Comparison of ENCODE assay signal across 8 mouse cellular contexts in the genomic region with DNA sequence AAGGTAGTCTGAATTCAATTTTAAA. TPM values are rescaled to one million over a fixed set of nuclear protein-coding genes. Genes with fewer than 3 reads are reported as not detected.
DNase-seq lines count a peak whose midpoint lies in the region; ATAC-seq and TF ChIP-seq lines count a peak whose summit lies in the region.

A gene (plus strand): TSS at position 11 of the 25 bp plus-strand sequence.

- peak within 1 kb of the TSS; percentile 92 for H3K27ac ChIP-seq in kidney, postnatal 0 days
- peak within 1 kb of the TSS; percentile 40 for H3K27ac ChIP-seq in bone marrow, adult 2 months (ENCODE audit: control insufficient read depth, insufficient read depth, low read depth, low read length, poor library complexity)
- H3K27ac ChIP-seq in heart, postnatal 0 days (ENCODE audit: low read depth): peak within 1 kb of the TSS; percentile 94
- H3K27ac ChIP-seq in liver, embryonic 15.5 days (replicated peaks): peak within 1 kb of the TSS; percentile 91

- no peak for TF ChIP-seq CTCF in kidney, postnatal 0 days (IDR thresholded peaks at IDR 0.05; ENCODE audit: low read depth)
- no peak for TF ChIP-seq CTCF in bone marrow, adult 2 months (IDR thresholded peaks at IDR 0.05; ENCODE audit: control insufficient read depth, insufficient read depth, low read length)
- TF ChIP-seq CTCF in heart, postnatal 0 days (IDR thresholded peaks at IDR 0.05; ENCODE audit: low read depth): no peak

- peak within 1 kb of the TSS; percentile 86 for H3K4me2 ChIP-seq in kidney, postnatal 0 days (ENCODE audit: low read length)
- H3K4me2 ChIP-seq in heart, postnatal 0 days (ENCODE audit: low read depth, low read length): peak within 1 kb of the TSS; percentile 89
- peak within 1 kb of the TSS; percentile 93 for H3K4me2 ChIP-seq in liver, embryonic 15.5 days

- peak within 1 kb of the TSS; percentile 86 for H3K9ac ChIP-seq in kidney, postnatal 0 days (ENCODE audit: low read depth, low read length)
- peak within 1 kb of the TSS; percentile 83 for H3K9ac ChIP-seq in heart, postnatal 0 days (replicated peaks; ENCODE audit: low read depth, low read length)
- H3K9ac ChIP-seq in liver, embryonic 15.5 days: peak within 1 kb of the TSS; percentile 72

- TF ChIP-seq EP300 in heart, postnatal 0 days (IDR thresholded peaks at IDR 0.05; ENCODE audit: low read depth): no peak

- H3K4me1 ChIP-seq in kidney, postnatal 0 days (replicated peaks; ENCODE audit: insufficient read depth, low read length): peaks cover 8% of the 10 kb centered on the region
- peaks cover 5% of the 10 kb centered on the region for H3K4me1 ChIP-seq in bone marrow, adult 2 months (ENCODE audit: control insufficient read depth, insufficient read depth, low read length)
- H3K4me1 ChIP-seq in heart, postnatal 0 days (ENCODE audit: control insufficient read depth, insufficient read depth): peaks cover 14% of the 10 kb centered on the region
- H3K4me1 ChIP-seq in liver, embryonic 15.5 days (replicated peaks): peaks cover 63% of the 10 kb centered on the region

- TF ChIP-seq POLR2A in bone marrow, adult 2 months (IDR thresholded peaks at IDR 0.05; ENCODE audit: borderline replicate concordance, control insufficient read depth, low read depth, low read length): no peak

- H3K4me3 ChIP-seq in kidney, postnatal 0 days (replicated peaks; ENCODE audit: low read depth, low read length): peak within 1 kb of the TSS; percentile 73
- peak within 1 kb of the TSS; percentile 82 for H3K4me3 ChIP-seq in bone marrow, adult 2 months (replicated peaks; ENCODE audit: control insufficient read depth, low read depth, low read length)
- peak within 1 kb of the TSS; percentile 77 for H3K4me3 ChIP-seq in heart, postnatal 0 days (ENCODE audit: low read depth, low read length)
- peak within 1 kb of the TSS; percentile 70 for H3K4me3 ChIP-seq in liver, embryonic 15.5 days (replicated peaks)

- 0 out of 2 replicates have a peak, but pooled peaks cover 10% of the 10 kb centered on the region for H3K36me3 ChIP-seq in kidney, postnatal 0 days (ENCODE audit: insufficient read depth, low read length)
- peaks cover 11% of the 10 kb centered on the region for H3K36me3 ChIP-seq in heart, postnatal 0 days (replicated peaks; ENCODE audit: control insufficient read depth, insufficient read depth, low read length)
- H3K36me3 ChIP-seq in liver, embryonic 15.5 days (replicated peaks): peaks cover 9% of the 10 kb centered on the region

- no peak for DNase-seq in kidney, postnatal 0 days (ENCODE audit: low spot score)
- no peak for DNase-seq in kidney, adult 9 months
- DNase-seq in heart, postnatal 0 days (ENCODE audit: low spot score): no peak
- no peak for DNase-seq in embryo, embryonic 11 days
- DNase-seq in thymus, postnatal 14 days: no peak
- DNase-seq in layer of hippocampus, adult 9-11 months: no peak

- no peaks in the 10 kb centered on the region for H3K9me3 ChIP-seq in kidney, postnatal 0 days (replicated peaks; ENCODE audit: low read length)
- no peaks in the 10 kb centered on the region for H3K9me3 ChIP-seq in heart, postnatal 0 days (replicated peaks; ENCODE audit: control insufficient read depth, low read length)
- no peaks in the 10 kb centered on the region for H3K9me3 ChIP-seq in liver, embryonic 15.5 days (replicated peaks)

- no peak for ATAC-seq in kidney, postnatal 0 days (replicated peaks; ENCODE audit: low FRiP score, low read depth)
- no peak for ATAC-seq in heart, postnatal 0 days (ENCODE audit: insufficient read depth, low read depth)
- no peak for ATAC-seq in liver, embryonic 15.5 days (ENCODE audit: insufficient read depth)

- H3K27me3 ChIP-seq in kidney, postnatal 0 days (ENCODE audit: insufficient read depth, low read length): no peaks in the 10 kb centered on the region
- H3K27me3 ChIP-seq in heart, postnatal 0 days (ENCODE audit: control insufficient read depth, insufficient read depth, low read length): no peaks in the 10 kb centered on the region
- peaks cover 17% of the 10 kb centered on the region for H3K27me3 ChIP-seq in liver, embryonic 15.5 days

RNA-seq across cellular contexts. Expression of the gene that starts here (rescaled TPM):
- polyA plus RNA-seq in kidney, postnatal 0 days (2015; fragmentation: Nextera tagmentation; extraction: Ambion mirVana): 26.2 and 30.5 TPM in 2 replicates
- 2.5 and 7.0 TPM in 2 replicates for polyA plus RNA-seq in bone marrow, adult 2 months (2011; ENCODE audit: insufficient read depth, insufficient read length, low replicate concordance, missing spikeins)
- total RNA-seq in heart, postnatal 0 days (2014; rRNA removed; ENCODE audit: low replicate concordance): 44.8 and 62.6 TPM in 2 replicates
- polyA plus RNA-seq in heart, postnatal 0 days (2015; fragmentation: Nextera tagmentation; extraction: Ambion mirVana): 136 and 149 TPM in 2 replicates
- 11.6 and 12.4 TPM in 2 replicates for polyA plus RNA-seq in liver, embryonic 15.5 days (2015; fragmentation: Nextera tagmentation; extraction: Ambion mirVana)

Comparison
In these comparisons a context has a peak if more than half of its experiments do, and no peak if none do; other contexts are left out.
1. H3K27ac ChIP-seq: peak in every context shown above with its lines; median percentile 94 in heart, postnatal 0 days; 92 in kidney, postnatal 0 days; 91 in liver, embryonic 15.5 days; 40 in bone marrow, adult 2 months.